In genomic region chr10:99644981-99645380, GRCm38 (mm10) we compare ENCODE assay signal across 10 mouse cellular contexts.
A peak's percentile ranks its signal among the peaks of the same experiment; 100 is the strongest.
DNase-seq lines count a peak whose midpoint lies in the region; TF ChIP-seq lines count a peak whose summit lies in the region.
"Had no signal": no experiment of that assay in that cellular context is flagged by ENCODE, and none has a peak within 500 bp of the region (broad histone marks: within the 10 kb centered on the region; RNA-seq: fewer than 3 reads in every experiment).

No protein-coding gene starts in this region.

- peak; percentile 25; the same call in 1 of the 2 replicates for TF ChIP-seq CTCF in brain, embryonic 14.5 days (IDR thresholded peaks at IDR 0.05; ENCODE audit: borderline replicate concordance, extremely low read depth, insufficient read depth, insufficient read length)

- H3K36me3 ChIP-seq in forebrain, embryonic 10.5 days (replicated peaks): no peaks in the 10 kb centered on the region

- H3K27ac ChIP-seq in forebrain, embryonic 10.5 days: no peak overlapping the region

- no peak overlapping the region for H3K4me3 ChIP-seq in forebrain, embryonic 10.5 days

- DNase-seq in adrenal gland, adult 2 months: peak; percentile 8
- no peak for DNase-seq in adrenal gland, postnatal 25 days
- DNase-seq in kidney, adult 9 months: peak; percentile 38
- no peak for DNase-seq in kidney, adult 11 months
- peak; percentile 58 for DNase-seq in 416B (ENCODE audit: low read depth)
- DNase-seq in brain, embryonic 14.5 days (ENCODE audit: low read depth): peak; percentile 32
- no peak for DNase-seq in urinary bladder, postnatal 14 days (ENCODE audit: low spot score)
- no peak for DNase-seq in forebrain, embryonic 10.5 days (ENCODE audit: extremely low spot score, low spot score)
- DNase-seq: gastrocnemius, postnatal 14 days; right cerebral cortex, postnatal 14 days had no signal

- WGBS in forebrain, embryonic 10.5 days: 57% methylated on average over 2 of the region's 2 CpGs

- H3K27me3 ChIP-seq in forebrain, embryonic 10.5 days (ENCODE audit: poor library complexity, severe bottlenecking): no peaks in the 10 kb centered on the region; the same call in 1 of the 2 replicates

- no peaks in the 10 kb centered on the region for H3K9me3 ChIP-seq in forebrain, embryonic 10.5 days

- TF ChIP-seq POLR2A in brain, embryonic 14.5 days (IDR thresholded peaks at IDR 0.05; ENCODE audit: borderline replicate concordance, extremely low read depth, insufficient read depth, insufficient read length, poor library complexity, severe bottlenecking): no peak

- H3K4me1 ChIP-seq in forebrain, embryonic 10.5 days: peaks cover 4% of the 10 kb centered on the region

Comparison
In these comparisons a context has a peak if more than half of its experiments do, and no peak if none do; other contexts are left out.
1. DNase-seq: peak in adrenal gland, adult 2 months (single experiment), kidney, adult 9 months (single experiment), 416B (single experiment) and brain, embryonic 14.5 days (single experiment); none in adrenal gland, postnatal 25 days (single experiment), kidney, adult 11 months (single experiment), urinary bladder, postnatal 14 days (single experiment) and forebrain, embryonic 10.5 days (single experiment).